Mouse (Mus musculus) ES-E14 (cell line): Measurements from ENCODE around the gene Lta.

Experiments used
- CHD2 ChIP-seq: IDR thresholded peaks from 2 replicates; pipeline ENCODE4 v1.6.1; 2014; ENCODE audit warnings: mild to moderate bottlenecking, low read depth, low read length, inconsistent platforms
- HCFC1 ChIP-seq: IDR thresholded peaks from 2 replicates; pipeline ENCODE4 v1.6.1; 2012; ENCODE audit warnings: low read length, inconsistent platforms, borderline replicate concordance; ENCODE audit not compliant: insufficient read depth
- MAFK ChIP-seq: IDR thresholded peaks from 2 replicates; pipeline ENCODE4 v1.6.1; 2014; ENCODE audit warnings: mild to moderate bottlenecking, low read depth, low read length, inconsistent platforms; ENCODE audit not compliant: insufficient read depth
- ZC3H11A ChIP-seq: IDR thresholded peaks from 2 replicates; pipeline ENCODE4 v1.6.1; 2012; ENCODE audit warnings: low read depth, mild to moderate bottlenecking, inconsistent platforms, low read length, borderline replicate concordance
- ZNF384 ChIP-seq: IDR thresholded peaks from 2 replicates; pipeline ENCODE4 v1.6.1; 2012; ENCODE audit warnings: low read depth, low read length, inconsistent platforms

GRCm38 (mm10) chr17:35251162-35251719 lies 46.1 kb upstream of the Lta start:
- no peak for TF ChIP-seq ZC3H11A
- TF ChIP-seq CHD2: no peak
- no peak for TF ChIP-seq MAFK
- TF ChIP-seq ZNF384: no peak
- no peak for TF ChIP-seq HCFC1
